Mouse (Mus musculus) Muller cell, postnatal 12 days (primary cell): Measurements from ENCODE around the gene Cst8.
"Not testable (repeated sequence)": the region's sequence is repeated elsewhere in the genome, so short reads cannot be mapped to it uniquely, and the experiment has no call there.

Source experiments
- DNase-seq: peaks from one replicate; pipeline ENCODE4 v3.0.0-alpha.2; 2015; ENCODE audit errors: inconsistent ontology term

Gene Cst8

GRCm38 (mm10) chr2:148798485-148798884 lies at the start of gene Cst8:
Gene Cst8 (plus strand): TSS chr2:148798785.
- DNase-seq: no peak

GRCm38 (mm10) chr2:148750058-148750457 lies 48.5 kb upstream of the Cst8 start, which contains the start of gene Cstl1:
Gene Cstl1 (plus strand): TSS chr2:148750358.
- DNase-seq: no peak

GRCm38 (mm10) chr2:148751893-148752813 lies 46.4 kb upstream of the Cst8 start:
- peak; percentile 77 for DNase-seq

GRCm38 (mm10) chr2:148754310-148754846 lies 44.2 kb upstream of the Cst8 start:
- no peak for DNase-seq

GRCm38 (mm10) chr2:148763648-148764388 lies 34.8 kb upstream of the Cst8 start:
- DNase-seq: no peak

GRCm38 (mm10) chr2:148771397-148771796 lies 27.2 kb upstream of the Cst8 start, which contains the start of gene Cst11:
Gene Cst11 (minus strand): TSS chr2:148771497.
- not testable (repeated sequence) for DNase-seq

GRCm38 (mm10) chr2:148781709-148782108 lies 16.9 kb upstream of the Cst8 start, which contains the start of gene 8030411F24Rik:
Gene 8030411F24Rik (plus strand): TSS chr2:148782009.
- DNase-seq: no peak

- DNase-seq: no peak
These were observed 9.4 kb upstream of the Cst8 start, which contains the start of gene Cst12 for GRCm38 (mm10) chr2:148789142-148789541. Gene Cst12 (plus strand): TSS chr2:148789361.

- no peak for DNase-seq
These were observed 2.9 kb downstream of the Cst8 start for GRCm38 (mm10) chr2:148801491-148801921.

- DNase-seq: peak; percentile 13
These were observed 8.1 kb downstream of the Cst8 start for GRCm38 (mm10) chr2:148806696-148807095.

GRCm38 (mm10) chr2:148819909-148820308 lies 21.3 kb downstream of the Cst8 start, which contains the start of gene Cst13:
Gene Cst13 (plus strand): TSS chr2:148820081.
- no peak for DNase-seq

- DNase-seq: no peak
These were observed 27.4 kb downstream of the Cst8 start for GRCm38 (mm10) chr2:148825986-148826385.

GRCm38 (mm10) chr2:148834912-148835311 lies 36.3 kb downstream of the Cst8 start, which contains the start of gene Cst9:
Gene Cst9 (plus strand): TSS chr2:148835147.
- no peak for DNase-seq

GRCm38 (mm10) chr2:148838075-148838777 lies 39.6 kb downstream of the Cst8 start:
- no peak for DNase-seq

GRCm38 (mm10) chr2:148839224-148839623 lies 40.6 kb downstream of the Cst8 start:
- no peak for DNase-seq

- DNase-seq: peak; percentile 77
These were observed 52.7 kb downstream of the Cst8 start for GRCm38 (mm10) chr2:148851116-148851906.
